Mouse (Mus musculus) kidney, adult 9 months (tissue): ENCODE measurements at regions not wholly inside any gene's neighbourhood (a gene's known extent, or its start where the extent isn't known, plus 50 kb on each side); places are given as distances from the start of the nearest gene placed in this dataset.

Experiments used
- DNase-seq: peaks from one replicate; pipeline ENCODE4 v3.0.0; 2022

DNA sequence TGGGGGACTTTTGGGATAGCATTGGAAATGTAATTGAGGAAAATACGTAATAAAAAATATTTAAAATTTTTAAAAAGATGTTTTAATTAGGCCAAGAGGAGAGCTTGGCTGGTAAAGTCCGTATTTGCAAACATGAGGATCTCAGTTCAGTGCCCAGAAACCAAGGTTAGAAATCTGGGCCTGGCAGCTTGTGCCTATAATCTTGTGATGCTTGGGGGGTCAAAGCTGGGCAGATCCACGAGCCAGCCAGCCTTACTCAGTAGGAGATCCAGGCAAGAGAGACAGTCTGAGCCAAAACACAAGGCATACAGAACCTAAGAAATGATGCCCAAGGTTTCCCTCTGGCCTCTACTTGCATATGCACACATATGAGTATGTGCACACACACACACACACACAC lies 54.1 kb upstream of the Cxadr start:
- DNase-seq = no peak

DNA sequence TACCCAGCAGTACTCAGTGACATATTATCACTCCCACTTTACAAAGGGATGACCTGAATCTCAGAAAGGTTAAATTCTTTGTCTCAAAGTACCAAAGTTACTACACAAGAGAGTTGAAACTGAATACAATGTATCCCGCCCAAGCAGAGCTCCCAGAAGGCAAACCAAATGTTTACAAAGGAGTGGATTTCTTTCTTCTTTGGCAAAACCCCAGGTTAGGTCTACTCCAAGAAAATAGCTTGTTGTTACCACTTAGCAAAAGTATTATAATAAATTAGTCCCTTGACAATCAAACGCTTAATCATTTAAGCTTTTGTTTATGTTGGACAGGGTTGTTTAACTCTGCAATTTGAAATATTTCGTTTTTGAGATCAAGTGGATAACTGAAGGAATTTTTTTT lies 58.6 kb upstream of the Cxadr start:
- DNase-seq = no peak

GRCm38 (mm10) chr16:78240152-78240551 lies 61.1 kb upstream of the Cxadr start:
- DNase-seq = no peak

GRCm38 (mm10) chr16:78238052-78238701 lies 63.1 kb upstream of the Cxadr start:
- DNase-seq = no peak

- no peak for DNase-seq
Observed at GRCm38 (mm10) chr16:78237641-78238051, 63.6 kb upstream of the Cxadr start.

DNA sequence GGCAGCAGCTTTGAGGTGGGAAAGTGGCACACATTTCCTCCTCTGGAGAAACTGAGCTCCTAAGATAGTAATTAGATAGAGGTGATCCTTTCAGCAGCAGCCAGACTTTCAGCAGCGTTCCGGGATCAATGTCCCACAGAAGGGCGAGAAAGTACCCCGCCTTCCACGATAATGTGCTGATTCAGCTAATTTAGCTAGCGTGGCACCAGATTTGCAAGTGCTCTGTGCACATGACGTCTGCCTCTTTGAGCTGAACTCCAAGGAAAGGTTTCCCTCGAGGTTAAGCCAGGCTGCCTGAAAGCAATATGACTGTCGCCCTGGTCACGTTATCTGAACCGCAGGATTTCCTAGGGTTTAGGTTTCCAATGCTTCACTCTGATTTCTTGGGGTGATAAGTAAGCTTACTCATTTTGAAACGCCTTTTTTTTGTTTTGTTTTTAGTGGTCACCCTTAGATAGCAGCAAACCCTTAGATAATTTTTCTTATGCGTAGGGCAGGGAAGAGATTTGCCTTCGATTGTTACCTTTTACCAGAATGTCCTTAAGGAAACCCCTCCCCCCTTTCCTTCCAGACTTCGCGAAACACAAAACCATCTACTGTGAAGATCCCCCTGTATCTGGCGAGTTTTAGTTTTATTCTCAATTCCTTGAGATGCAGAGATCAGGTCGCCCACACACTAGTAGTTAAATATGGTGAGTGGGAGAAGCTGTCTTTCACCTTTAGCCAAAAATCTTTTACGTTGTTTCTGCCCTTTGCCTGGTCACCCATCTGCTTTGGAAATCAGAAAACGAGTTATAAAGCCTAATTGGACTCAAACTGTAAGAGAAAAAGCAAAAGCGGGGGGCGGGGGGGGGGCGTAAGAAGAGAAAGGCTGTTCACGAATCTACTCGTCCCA lies 64.3 kb upstream of the Cxadr start:
- DNase-seq = peak; percentile 28

DNA sequence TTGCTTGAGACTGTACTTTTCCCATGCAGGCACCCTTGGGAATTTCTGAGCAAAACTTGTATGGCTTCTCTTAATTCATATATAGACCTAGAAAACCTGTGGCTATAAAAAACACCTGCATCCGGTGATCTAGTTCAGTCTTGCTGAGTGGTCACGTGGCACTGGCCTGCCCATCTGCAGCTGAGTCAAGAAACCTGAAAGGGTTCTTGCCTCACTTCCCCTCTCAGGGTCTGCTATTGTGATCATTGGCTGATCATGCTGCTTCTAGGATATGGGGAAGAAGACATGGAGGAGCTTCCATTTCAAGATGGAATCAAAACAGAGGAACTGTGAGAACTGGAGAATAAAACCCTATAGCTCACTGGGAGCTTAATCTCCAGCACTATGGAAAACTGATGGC lies 69.1 kb upstream of the Cxadr start:
- no peak for DNase-seq

DNA sequence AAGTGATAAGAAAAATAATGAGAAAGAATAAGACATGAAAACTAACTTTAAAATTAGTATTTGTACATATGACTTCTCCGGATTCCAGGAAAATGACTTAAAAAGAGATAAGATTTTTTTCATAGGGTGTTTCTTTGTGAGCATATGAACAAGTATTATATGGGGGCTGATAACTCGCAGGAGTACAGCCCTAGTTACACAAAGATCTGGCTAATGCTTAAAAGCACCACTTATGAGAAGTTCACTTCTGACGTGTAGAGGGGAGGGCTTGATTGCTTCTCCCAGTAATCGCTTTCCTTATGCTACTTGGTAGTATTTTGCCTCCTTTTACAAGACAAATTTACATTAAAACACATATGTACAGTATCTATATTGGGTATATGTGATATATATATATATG lies 72.3 kb upstream of the Cxadr start:
- no peak for DNase-seq

GRCm38 (mm10) chr16:78222377-78222776 lies 78.9 kb upstream of the Cxadr start:
- no peak for DNase-seq

DNA sequence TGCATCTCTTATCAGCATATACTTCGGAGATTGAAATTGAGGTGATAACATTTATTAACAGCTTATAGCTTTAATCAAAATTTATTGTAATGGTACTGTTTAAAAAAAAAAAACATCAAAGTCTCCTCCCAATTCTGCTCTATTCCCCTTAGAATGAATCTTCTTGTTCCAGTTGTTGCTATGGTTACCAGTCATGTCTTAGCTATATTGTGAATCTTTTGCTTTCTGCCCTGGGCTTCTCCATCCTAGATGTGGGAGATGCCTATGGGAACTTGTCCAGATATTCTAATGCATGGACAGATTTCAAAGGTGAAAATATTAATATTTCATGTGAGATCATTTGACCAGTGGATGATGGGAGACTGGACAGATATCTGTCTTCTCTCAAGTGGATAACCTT lies 79.5 kb upstream of the Cxadr start:
- no peak for DNase-seq

DNA sequence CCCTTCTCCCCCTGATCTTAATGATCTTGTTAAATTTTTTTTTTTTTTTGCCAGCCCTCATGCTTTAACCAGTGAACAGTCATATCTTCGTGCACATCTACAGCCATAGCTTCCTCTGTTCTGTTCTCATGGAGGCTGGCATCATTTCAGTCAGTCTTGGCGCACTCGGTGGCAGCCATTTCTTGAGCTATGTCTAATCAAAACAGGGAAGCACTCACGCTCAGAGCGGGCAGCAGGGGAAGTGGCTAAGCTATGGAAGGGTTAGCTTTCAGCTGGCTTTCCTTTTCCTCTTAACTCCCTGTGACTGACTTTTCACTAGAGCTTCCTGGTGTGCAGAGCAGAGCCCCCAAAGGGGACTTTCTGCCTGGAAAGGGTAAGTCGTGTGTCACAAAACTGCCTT lies 83.7 kb upstream of the Cxadr start:
- DNase-seq = no peak

GRCm38 (mm10) chr16:78216752-78217351 lies 84.4 kb upstream of the Cxadr start:
- DNase-seq = no peak

GRCm38 (mm10) chr16:78211687-78212086 lies 89.6 kb upstream of the Cxadr start:
- DNase-seq = no peak

DNA sequence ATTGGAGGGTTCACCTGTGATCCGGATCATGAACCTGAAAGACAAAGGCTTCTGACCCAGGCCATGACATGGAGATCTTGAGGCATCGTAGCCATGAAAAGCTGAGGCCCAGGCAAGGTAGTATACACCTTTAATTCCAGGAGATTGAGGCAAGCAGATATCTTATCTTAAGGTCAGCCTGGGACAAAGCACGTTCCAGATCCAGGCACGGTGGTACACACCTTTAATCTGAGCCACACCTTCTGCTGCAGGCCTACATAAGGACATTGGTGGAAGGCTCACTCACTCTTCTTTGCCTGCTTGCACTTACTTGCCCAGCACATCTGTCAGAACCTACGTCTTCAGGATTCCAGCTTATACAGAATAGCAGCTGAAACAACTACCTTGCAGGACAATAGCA lies 93.0 kb upstream of the Cxadr start:
- no peak for DNase-seq

- DNase-seq = no peak
Observed at GRCm38 (mm10) chr16:78204332-78204731, 97.0 kb upstream of the Cxadr start.

- DNase-seq = no peak
Observed at GRCm38 (mm10) chr16:78200044-78200830, 101.1 kb upstream of the Cxadr start.

DNA sequence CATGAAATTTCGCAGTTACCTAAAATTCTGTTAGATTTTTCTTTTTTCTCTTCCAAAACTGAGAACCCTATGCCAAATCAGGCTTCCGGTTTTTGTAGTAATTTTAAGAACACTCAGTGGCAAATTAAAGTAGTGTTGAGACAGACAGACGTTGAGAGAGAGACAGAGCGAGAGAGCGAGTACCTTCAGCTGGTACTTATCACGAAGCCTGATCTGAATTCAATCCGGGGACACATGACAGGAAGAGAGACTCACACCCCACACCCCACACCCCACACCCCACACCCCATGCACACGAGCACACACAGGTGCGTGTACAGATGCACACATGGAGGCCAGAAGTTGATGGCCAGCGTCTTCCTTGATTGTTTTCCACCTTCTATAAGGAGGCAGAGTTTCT lies 102.0 kb upstream of the Cxadr start:
- DNase-seq = no peak

DNA sequence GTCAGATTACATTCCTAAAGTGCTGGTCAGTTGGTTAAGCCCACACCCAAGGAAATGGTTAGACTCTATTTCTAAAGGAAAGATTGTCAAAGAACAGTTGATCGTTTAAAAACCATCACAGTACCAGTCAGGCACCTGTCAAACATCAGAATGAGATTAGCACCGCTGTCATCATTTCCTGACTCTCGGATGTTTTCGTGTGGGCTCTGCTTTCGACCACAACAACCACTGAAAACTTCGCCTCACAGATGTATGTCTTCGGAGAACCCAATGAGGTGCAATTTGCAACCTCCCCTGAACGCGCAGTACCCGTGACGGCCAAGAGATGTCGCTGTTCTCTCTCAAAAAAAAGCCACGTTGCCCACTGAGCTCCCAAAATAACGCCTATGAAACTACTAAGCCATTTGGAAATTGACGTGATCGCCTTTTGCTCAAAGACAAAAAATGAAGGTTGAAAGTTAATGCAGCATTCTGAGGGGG lies 102.6 kb upstream of the Cxadr start:
- DNase-seq = peak; percentile 70

DNA sequence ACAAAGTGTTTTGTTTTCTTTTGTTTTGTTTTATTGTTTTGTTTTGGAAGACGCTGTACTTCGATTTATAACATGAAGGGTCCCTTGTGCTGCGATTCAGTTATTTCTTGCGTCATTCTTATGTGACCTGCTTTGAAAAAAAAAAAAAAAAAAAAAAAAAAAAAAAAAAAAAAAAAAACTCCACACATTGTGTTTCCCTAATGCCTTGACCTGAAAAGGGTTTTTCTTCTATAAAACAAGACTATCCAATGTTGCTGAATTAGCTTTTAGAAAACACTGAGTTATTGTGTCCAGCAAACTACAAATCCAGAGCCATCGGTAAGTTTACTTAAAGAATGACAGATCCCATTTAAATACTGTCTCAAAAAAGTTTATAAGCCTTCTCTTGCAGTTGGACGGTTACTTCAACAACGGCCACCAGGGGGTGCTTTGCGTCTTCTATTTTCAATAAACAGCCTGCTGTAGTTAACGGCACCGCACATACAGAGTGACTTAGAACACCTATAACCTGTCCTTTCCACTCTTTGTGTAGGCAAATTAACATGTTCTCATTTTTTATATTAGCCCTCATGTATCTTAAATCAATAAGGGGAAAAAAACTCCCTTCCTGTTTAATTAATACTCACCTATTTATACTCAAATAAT lies 103.9 kb upstream of the Cxadr start:
- peak; percentile 86 for DNase-seq

GRCm38 (mm10) chr16:78170627-78171605 lies 130.4 kb upstream of the Cxadr start:
- DNase-seq = no peak

DNA sequence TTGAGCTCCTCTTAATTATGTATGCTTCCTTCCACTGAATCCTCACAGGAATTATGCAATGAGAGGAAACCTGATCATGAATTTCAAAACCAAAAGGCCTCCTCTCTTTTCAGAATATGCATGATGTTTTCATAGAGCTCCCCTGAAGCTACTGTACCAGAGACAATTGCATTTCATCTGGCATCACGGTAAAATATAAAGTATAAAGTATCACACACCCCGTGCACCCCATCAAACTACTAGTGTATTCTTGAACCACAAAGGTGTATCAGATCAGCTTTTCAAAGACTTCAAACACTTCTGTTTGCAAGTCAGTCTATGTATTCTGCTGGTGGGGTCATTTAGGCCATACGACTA lies 144.4 kb upstream of the Cxadr start:
- no peak for DNase-seq
